Mouse (Mus musculus): ENCODE data around the gene Gm28539.

GRCm38 (mm10) chr16:18798841-18799240 is 37.5 kb upstream of the Gm28539 start:
- TF ChIP-seq EP300 (IDR thresholded peaks at IDR 0.05; ENCODE audit: low read depth in 1 of 2, low read length in 2 of 2) (no peak), CTCF (IDR thresholded peaks at IDR 0.05 in 2 of 3, conservative IDR thresholded peaks at IDR 0.05 in 1 of 3; ENCODE audit: control insufficient read depth in 1 of 3, insufficient read depth in 1 of 3, low read depth in 2 of 3, low read length in 3 of 3, poor library complexity in 1 of 3, severe bottlenecking in 1 of 3) (peak; percentile 25 to 42 (median 31); a peak in 3 of 6 replicates), MEF2A (IDR thresholded peaks at IDR 0.05; ENCODE audit: extremely low read depth, insufficient replicate concordance, low read depth, low read length, poor library complexity, severe bottlenecking) (no peak), ZMIZ1 (IDR thresholded peaks at IDR 0.05; ENCODE audit: low read depth, low read length) (no peak), ZKSCAN1 (IDR thresholded peaks at IDR 0.05; ENCODE audit: low read depth, low read length) (no peak), SIN3A (IDR thresholded peaks at IDR 0.05; ENCODE audit: low read length) (no peak), GATA1 (IDR thresholded peaks at IDR 0.05; ENCODE audit: low read depth, low read length) (no peak), NELFE (IDR thresholded peaks at IDR 0.05; ENCODE audit: low read depth, low read length) (no peak), MXI1 (IDR thresholded peaks at IDR 0.05; ENCODE audit: low read depth, low read length) (no peak), USF2 (IDR thresholded peaks at IDR 0.05; ENCODE audit: borderline replicate concordance in 1 of 2, insufficient read depth in 1 of 2, low read depth in 1 of 2, low read length in 2 of 2) (no peak), POLR2A (IDR thresholded peaks at IDR 0.05; ENCODE audit: control insufficient read depth in 1 of 2, insufficient read depth in 1 of 2, low read depth in 1 of 2, low read length in 2 of 2, poor library complexity in 1 of 2) (no peak), ZNF384 (IDR thresholded peaks at IDR 0.05; ENCODE audit: low read depth, low read length) (no peak), MYC (IDR thresholded peaks at IDR 0.05; ENCODE audit: low read depth, low read length) (no peak), KAT2A (conservative IDR thresholded peaks at IDR 0.05; ENCODE audit: low read depth, low read length) (no peak)
